ENCODE assay signal across 26 mouse cellular contexts in the genomic region with DNA sequence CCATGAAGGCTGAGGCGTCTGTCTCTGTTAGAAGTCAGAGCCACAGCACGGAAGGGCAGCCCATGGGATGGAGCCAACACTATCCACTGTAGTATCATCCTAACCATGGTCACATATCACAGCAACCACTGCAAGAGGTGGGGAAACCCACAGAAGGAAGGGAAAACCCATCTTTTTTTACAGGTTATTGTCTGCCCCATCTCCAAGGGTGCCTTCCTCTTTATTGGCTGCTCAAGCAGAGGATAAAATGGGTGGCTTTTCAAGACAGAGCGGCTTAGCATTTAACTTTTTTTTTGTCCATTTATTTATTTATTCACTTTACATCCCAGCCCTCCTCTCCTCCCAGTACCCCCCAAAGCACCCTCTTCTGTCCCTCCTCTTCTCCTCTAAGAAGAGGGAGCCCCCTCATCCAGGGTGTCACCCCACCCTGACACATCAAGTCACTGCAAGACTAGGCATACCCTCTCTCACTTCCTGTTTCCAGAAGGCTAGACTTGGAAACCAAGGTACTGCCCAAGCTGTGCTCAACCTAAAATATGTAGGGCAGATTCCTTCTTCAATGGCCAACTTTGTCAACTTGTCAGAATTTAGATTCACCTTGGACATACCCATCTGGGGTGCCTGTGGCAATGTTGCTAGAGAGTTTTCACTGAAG.
"Had no signal": no experiment of that assay in that cellular context is flagged by ENCODE, and none has a peak within 500 bp of the region (broad histone marks: within the 10 kb centered on the region; RNA-seq: fewer than 3 reads in every experiment).

No protein-coding gene starts in this region.

- H3K4me3 ChIP-seq: gastrocnemius, adult 2 months; heart, adult 2 months; heart, embryonic 13.5 days; heart, embryonic 15.5 days; hindbrain, embryonic 13.5 days; hindbrain, embryonic 15.5 days; intestine, embryonic 15.5 days; layer of hippocampus, adult 2 months; limb, embryonic 13.5 days; limb, embryonic 15.5 days; liver, embryonic 12.5 days had no signal

- H3K4me1 ChIP-seq: heart, embryonic 13.5 days; heart, embryonic 15.5 days; hindbrain, embryonic 13.5 days; hindbrain, embryonic 15.5 days; intestine, embryonic 15.5 days; limb, embryonic 13.5 days; limb, embryonic 15.5 days; liver, embryonic 12.5 days had no signal

- H3K27me3 ChIP-seq: heart, embryonic 13.5 days; heart, embryonic 15.5 days; hindbrain, embryonic 13.5 days; hindbrain, embryonic 15.5 days; intestine, embryonic 15.5 days; limb, embryonic 13.5 days; limb, embryonic 15.5 days; liver, embryonic 12.5 days had no signal

- H3K27ac ChIP-seq: gastrocnemius, adult 2 months; heart, adult 2 months; heart, embryonic 13.5 days; heart, embryonic 15.5 days; hindbrain, embryonic 13.5 days; hindbrain, embryonic 15.5 days; hindbrain, postnatal 0 days; intestine, embryonic 15.5 days; layer of hippocampus, adult 2 months; limb, embryonic 13.5 days; limb, embryonic 15.5 days; liver, embryonic 12.5 days had no signal

- H3K4me2 ChIP-seq: heart, embryonic 11.5 days; heart, embryonic 13.5 days; heart, embryonic 15.5 days; hindbrain, embryonic 13.5 days; hindbrain, embryonic 15.5 days; intestine, embryonic 15.5 days; limb, embryonic 13.5 days; limb, embryonic 15.5 days; liver, embryonic 12.5 days had no signal

- H3K36me3 ChIP-seq: heart, embryonic 13.5 days; heart, embryonic 15.5 days; hindbrain, embryonic 13.5 days; hindbrain, embryonic 15.5 days; intestine, embryonic 15.5 days; limb, embryonic 13.5 days; limb, embryonic 15.5 days; liver, embryonic 12.5 days had no signal

- H3K9ac ChIP-seq: heart, embryonic 13.5 days; heart, embryonic 15.5 days; hindbrain, embryonic 13.5 days; hindbrain, embryonic 15.5 days; intestine, embryonic 15.5 days; limb, embryonic 13.5 days; limb, embryonic 15.5 days; liver, embryonic 12.5 days had no signal

- DNase-seq: gastrocnemius, adult 2 months; gastrocnemius, postnatal 10 days; gastrocnemius, postnatal 25 days; heart, adult 11 months; heart, adult 2 months; heart, postnatal 14 days; heart, postnatal 36 days; kidney, adult 18-20 months; kidney, adult 8-10 months; kidney, postnatal 10 days; kidney, postnatal 25 days; kidney, postnatal 4 days; layer of hippocampus, postnatal 36 days; left cerebral cortex, postnatal 4 days had no signal

- H3K9me3 ChIP-seq: heart, embryonic 15.5 days; intestine, embryonic 15.5 days had no signal

- ATAC-seq: hindbrain, postnatal 0 days; intestine, embryonic 15.5 days; intestine, postnatal 0 days; liver, embryonic 12.5 days had no signal
